Mouse (Mus musculus) inflammation-experienced regulatory T-cells, adult 6 months (primary cell): ENCODE results near the gene Bex4. TPM values are rescaled to one million over a fixed set of nuclear protein-coding genes. Genes with fewer than 3 reads are reported as not detected.
"Not testable (repeated sequence)": the region's sequence is repeated elsewhere in the genome, so short reads cannot be mapped to it uniquely, and the experiment has no call there.

ENCODE experiments used
- ATAC-seq: one replicate; pipeline ENCODE4 v1.8.0; 2017
- polyA plus RNA-seq, 3 experiments: library from polyadenylated mRNA; unstranded; fragments of 100-300 nt; shearing (Covaris generic); gene quantifications; one replicate each; pipeline ENCODE4 v1.2.1; 2017

Bex4 gene
- polyA plus RNA-seq = not detected

DNA sequence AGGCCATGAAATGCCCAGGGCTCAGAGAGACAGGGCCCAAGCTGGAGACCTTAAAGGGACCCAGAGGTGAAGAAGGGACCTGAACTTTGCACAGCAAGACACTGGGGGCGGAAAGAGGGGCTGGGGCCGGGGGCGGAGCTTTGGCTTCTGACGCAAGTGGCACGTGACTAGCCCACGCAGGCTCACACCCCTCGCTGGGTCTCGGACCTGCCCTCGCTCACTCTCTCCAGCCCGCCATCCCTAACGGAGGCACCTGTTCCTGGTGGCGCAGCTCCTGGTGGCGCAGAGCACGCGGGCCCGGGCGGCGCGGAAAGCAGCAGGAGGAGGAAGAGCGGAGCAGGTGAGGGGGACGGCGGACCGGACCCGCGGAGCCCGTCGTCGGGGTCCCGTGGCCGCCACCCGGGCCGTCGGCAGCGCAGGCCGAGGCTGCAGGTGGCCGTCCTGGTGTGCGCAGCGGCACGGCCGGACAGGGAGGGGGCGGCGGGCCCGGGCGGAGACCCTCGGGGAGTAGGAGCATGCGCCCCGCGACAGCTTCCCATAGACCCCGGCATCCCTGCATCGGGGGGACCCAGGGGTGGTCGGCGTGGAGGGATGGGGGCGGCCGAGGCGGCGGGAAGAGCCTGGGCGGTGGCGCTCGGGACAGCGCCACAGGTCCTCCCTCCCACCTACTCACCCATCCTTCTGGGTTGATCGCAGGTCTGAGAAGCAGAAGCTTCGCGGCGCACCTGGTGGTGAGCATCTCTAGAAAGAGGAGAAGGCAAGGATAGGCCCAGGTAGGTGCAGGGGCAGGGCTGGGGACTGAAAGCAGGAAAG lies at the start of gene Bex4:
Gene Bex4 (plus strand): TSS at position 170 of the 813 bp plus-strand sequence.
- not testable (repeated sequence) for ATAC-seq

DNA sequence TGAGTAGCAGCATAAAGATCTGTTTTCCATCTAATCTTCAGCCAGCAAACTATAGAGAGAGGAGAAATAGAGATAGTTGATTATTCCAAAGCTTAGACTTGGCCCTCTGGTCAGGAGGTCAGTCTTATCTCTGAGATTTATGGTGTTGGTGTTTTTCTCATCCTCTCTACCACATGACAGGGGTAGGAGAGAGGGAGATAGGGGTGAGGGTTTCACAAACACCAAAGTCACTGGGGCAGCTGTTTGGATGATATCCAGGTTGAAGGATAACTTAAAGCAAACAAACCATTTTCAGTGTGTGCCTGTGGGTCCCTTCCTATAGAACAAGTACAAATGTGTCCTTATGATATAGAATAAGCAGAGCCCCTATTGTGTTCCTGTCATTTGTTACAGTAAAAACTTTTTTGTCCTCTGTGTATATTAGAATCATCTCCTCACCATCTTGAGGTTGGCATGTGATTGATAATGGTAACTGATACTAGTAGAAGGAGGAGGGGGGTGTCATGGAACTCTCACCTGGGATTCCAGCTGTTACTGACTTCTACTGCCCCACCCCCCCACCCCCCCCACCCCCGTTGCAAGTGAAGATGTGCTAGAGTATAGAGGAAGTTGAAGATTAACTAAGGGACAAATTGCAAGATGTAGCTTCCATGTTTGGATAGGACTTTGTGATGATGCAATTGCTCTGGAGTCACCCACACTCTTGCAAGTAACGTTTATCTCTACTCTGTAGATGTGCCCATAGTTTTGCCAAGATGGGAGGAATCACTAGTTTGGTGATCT lies 46.1 kb upstream of the Bex4 start:
- no peak for ATAC-seq

DNA sequence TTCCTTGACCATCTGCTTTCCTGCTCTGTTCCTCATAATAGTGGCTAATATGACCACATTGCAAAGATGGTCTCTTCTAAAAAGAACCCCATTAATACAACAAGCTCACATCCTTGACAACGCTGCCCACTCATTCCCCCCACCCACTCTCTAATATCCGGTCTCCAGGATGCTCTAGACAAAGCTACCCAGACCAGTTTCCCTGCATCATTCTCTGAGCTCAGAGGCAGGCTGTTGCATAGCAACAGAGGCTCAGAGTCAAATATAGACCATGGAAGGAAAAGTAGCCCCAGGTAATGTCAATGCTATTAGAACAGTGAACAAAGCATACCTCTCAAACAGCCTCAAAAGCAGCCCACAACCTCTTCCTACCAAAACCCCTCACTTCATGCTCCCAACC lies 44.4 kb upstream of the Bex4 start:
- no peak for ATAC-seq

DNA sequence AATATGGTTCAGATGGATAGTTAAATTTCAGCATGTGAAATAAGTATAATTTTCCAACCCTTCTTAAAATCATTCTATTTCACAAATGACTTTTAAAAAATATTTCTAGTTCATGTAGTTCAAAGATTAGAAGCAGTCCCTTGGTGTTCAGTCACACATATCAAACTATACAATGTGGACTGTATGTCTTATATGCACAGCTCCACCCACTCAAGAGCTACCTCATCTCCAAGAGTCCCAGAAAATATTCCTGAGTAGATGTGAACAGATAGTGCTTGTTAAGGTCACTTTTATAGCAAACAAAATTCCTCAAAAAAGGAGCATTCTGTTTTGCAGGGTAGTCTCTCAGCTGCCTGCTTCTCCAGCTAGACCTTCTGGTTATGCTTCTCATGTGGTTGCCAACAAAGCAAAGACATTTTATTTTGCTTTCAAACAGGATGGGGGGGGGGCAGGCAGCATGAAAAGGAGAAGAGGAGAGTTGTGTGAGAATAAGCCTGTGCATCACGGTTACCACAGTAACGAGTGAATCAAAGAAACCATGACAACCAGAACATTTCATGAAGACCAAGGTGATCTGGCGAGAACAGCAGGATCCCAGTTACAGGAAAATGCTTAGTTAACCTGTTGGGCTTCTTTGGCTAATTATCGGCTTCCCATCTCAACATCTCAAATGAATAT lies 34.6 kb upstream of the Bex4 start:
- ATAC-seq = no peak

DNA sequence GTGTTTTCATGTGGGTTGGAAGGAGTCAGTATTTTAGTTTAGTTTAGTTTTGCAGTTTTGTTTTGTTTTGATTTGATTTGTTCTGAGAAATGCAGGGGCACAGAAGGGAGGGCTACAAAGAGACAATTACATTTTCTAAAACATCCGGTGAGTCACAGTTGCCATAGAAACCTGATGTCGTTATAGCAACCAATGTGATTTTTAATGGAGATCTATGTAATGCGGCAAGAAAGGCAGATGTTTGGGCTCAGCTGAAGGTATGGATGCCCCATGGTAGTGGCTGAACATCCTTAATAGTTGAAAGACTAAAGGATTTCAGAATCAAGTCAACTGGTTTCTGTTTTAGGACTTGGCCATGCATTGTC lies 34.1 kb upstream of the Bex4 start:
- no peak for ATAC-seq

DNA sequence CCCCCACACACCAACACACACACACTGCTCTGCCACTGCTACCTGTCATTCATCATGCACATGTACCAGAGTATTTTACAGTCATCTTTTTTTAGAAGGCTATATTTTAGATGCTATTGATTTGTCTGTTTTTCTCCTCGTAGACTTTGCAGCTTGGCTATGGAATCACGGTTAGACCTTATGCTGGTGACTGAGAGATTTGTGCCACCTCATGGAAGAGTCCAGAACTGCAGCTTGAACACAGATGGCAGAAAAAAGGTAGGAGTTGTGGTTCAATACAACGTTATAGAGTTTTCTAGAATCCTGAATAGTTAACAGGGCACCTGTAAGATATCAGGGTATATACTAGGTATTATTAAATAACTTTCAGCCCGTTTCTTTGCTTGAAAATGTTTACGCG lies 30.9 kb upstream of the Bex4 start:
- ATAC-seq = no peak

DNA sequence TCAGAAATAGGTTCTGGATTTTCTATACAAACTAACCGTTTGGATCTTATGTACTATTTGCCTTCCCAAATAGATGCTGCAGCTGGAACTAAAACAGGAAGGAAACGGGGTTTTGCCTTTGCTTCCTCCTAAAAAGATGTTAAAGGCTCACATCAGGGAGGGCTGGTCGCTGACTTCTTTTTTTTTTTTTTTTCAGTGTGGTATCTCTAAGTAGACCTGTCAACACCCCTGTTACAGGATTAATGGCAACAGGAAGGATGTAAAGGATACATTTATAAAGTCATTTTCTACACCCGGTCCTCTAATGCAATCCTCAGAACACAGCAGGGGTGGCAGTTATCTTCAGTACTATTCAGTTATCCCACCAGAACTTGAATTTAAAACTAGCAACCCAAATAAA lies 23.8 kb upstream of the Bex4 start:
- no peak for ATAC-seq

DNA sequence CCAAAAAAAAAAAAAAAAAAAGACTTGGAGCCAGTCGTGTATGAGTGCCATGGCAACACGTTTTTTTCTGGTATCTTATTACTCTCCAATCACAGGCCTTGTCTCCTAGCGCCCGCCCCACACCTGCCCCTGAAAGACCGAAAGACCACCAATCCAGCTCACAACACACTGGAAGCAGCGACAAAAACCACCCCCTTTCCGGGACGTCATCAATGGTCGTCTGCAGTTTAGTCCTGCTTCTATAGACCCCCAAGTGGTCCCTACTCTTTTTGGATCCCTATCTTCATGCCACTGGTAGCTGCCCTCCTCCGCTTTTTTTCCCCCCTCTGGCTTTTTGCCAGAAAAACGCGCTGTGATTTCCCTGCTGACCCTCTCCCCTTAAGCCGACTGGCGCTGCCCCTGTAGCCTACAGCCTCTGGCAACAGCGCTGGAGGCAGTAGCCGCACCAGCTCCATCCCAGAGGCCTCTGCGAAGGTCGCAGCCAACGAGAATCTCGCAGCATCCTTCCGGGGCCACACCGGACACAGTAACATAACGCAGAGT lies 23.3 kb upstream of the Bex4 start:
- ATAC-seq = no peak

DNA sequence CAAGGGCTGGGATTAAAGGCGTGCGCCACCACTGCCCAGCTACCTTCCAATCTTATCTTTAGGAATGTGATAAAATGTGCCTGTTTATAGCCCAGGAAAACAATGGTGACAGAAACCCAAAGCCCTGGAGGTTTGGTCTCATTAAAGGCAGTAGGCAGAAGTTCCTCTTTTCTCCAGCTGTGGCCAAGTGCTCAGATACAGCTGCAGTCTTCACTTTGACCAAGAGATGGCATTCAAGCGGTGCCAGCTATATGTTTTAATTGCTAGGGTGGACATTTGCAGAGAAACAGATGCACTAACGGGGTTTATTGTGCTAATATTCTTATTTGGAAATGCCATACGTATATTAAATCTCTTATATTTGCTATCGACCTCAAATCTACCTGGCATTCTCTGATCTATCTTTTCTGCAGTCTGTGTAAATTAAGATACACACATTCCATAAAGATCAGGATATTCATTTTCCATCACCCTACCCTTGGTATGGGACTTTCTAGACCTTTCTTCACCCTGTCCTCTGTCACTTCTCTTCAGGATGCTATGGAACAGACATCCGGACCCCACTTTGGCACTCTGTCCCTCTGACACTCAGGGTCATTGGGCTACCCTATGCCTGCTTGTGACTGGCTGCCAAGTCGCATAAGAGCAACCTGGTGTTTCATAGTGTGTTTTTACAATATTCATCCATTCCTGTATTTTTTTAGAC lies 11.6 kb upstream of the Bex4 start:
- ATAC-seq = no peak

DNA sequence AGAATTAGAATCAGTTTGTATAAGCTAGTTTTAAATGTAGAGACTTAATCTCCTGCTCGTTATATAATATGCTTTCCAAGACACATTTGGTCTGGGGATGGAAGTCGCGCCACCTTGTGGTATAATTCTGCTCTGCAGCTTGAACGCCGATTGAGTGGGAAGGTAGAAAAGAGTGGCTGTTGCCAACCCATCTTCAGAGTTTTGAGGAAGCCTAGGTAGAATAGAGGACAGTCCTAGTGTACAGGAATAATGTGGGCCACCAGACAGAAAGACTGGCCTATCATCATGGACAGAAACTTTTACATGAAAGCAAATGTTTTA lies 11.1 kb upstream of the Bex4 start:
- no peak for ATAC-seq

DNA sequence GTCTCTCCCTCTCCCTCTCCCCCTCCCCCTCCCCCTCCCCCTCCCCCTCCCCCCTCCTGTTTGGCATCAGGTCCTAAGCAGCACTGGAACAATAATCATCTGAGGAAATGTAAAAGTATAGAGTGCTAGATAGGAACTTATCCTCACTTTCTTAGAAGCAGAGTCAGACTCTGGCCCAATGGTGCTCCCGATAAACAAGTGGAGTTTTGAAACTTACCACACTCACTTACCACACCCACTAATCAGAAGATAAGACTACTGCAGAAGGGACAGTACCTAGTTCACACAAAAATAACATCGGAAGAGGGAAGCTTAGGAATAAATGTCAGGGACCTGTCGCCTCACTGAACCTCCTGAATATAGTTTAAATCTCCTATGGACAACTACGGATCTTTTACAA lies 3.2 kb upstream of the Bex4 start:
- no peak for ATAC-seq

DNA sequence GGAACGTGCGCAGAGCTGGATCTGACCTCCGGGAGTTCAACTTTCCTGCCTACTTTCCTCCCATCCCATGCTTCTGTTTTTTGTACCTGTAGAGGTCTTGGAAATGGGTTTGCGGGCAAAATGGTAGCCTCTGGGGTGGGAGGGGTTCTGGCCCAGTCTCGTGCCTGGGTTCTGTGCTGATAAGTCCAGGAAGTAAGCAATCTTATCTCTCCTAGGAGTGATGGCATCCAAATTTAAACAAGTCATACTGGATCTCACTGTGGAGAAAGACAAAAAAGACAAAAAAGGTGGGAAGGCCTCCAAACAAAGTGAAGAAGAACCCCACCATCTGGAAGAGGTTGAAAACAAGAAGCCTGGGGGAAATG lies 826 bp downstream of the Bex4 start:
- ATAC-seq = not testable (repeated sequence)

DNA sequence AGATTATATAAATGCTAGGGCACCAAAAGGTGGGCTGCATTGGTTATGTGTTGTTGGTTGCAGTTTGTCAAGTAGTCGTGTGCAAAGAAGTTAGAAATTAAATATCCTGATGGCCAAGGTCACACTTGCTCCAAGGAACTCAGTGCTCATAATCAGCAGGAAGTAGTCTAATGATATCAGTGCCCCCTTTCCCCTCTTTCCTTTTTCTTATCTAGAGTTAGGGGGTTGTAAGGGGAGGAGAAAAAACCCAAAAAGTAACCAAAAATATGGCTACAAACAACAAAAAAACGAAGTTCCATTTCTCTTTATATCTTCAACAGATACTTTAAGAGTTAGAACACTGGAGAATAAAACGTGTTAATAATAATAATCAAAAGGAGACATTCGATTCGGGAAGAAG lies 2.6 kb downstream of the Bex4 start:
- no peak for ATAC-seq

DNA sequence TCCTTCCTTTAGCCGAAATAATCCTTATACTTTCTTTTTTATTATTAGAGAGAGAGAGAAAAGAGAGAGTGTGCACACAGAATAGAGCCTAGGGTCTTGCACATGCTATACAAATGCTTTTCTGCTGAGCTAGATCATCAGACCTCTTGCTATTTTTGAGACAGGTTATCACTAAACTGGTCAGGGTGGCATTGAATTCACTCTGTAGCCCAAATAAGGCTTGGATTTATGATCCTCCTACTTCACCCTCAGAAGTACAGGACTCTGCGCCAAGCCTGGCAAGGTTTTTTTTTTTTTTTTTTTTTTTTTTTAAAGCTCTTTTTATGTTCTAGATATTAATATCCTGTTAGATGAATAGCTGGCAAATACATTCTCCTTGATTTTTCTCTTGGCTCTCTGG lies 4.9 kb downstream of the Bex4 start:
- ATAC-seq = no peak

DNA sequence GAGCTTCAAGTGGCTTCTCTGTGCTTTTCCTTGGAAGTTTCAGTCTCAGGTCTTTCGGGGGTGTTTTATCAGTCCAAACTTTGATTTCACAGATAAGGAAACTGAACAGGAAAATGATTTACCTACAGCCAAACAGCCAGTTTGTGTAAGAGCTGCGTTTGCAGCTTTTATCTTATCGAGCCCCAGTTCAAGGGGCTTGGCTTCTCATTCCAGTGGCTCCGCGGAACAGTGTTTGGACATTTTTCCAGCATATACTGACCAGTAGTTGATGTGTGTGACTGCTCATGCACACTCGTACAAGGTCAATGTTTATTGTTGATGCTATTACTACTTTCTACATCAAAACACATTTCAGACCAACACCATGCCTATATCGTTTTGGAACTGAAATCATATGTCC lies 5.4 kb downstream of the Bex4 start:
- no peak for ATAC-seq

DNA sequence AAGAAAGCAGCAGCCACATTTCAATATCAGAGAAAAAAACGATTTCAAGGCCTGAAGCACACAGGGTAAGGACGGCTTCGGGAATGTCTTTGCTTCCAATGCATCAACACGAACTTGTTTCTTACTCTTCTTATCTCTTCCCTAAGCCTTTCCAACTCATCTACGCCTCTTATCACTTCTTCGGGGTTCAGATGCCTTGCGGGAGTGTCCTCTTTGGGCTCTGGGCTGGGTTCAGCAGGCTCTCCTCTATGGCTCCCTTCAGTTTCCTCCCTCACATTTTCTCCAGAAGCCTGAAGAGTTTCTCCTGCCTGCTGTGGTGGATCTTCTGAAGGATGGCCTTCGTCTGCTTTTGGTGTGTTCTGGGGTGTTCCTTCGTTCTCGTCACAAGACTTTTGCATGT lies 31.8 kb downstream of the Bex4 start:
- ATAC-seq = no peak

DNA sequence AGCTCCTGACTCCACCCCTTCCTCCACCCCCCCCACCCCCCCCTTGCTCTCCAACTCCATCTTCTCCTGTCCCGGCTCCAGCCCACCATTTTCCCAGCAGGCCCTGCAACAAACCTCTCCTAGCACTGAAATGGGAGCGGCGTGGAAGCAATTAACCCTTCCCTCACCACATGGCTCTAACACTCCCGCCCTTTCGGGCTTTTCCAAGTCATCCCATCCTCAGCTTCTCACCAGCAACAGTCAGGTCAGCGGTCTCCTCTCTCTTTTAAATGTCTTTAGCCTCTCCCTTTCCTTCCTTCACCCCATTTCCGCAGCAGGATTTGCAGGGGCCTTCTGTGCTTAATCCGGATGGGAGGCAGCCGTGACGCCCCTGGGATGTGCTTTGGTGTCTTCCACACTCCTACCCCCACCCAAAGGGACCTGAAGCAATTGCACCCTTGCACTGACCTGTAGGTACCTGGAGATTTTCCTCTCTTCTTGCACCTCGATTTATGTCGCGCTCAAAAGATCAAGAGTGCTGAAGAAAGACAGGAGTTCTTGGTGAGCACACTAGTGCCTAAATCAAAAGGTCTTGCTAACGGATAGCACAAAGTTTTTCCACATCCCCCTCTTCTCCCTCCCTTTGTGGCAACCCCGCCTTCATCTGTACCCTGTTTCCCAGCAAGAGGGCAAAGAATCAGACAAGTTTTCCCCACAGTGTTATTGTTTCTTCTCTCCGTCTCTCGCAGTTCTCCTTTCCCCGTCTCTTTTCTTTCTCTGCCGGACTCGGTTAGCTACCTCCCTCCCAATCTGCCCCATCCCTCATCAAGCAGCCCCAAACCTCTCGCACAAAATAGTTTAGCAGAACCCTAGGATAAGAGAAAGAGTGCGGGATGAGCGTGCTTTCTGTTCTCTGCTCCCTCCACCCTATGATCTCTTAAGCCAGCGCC lies 32.7 kb downstream of the Bex4 start:
- ATAC-seq = no peak

DNA sequence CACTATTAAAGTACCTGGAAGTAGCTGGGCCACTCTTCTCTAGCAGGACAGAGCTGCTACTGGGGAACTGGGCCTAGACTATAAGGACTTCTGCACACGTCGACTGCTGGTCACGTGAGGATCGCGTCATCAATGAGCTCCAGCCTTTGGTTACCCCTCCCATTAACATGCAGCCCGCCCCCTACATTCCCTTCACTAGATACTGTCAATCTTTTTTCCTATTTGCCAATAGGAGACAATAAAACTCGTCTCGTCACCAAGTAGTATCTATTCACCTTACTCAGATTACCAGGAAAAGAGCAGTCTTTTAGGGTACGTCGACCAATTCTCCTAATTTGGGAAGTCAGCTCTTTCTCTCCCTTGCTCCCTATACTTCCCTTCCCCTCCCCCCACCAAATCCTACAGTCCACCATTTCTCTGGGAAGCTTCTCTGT lies 33.3 kb downstream of the Bex4 start, which contains the start of gene Tceal8:
Gene Tceal8 (minus strand): TSS at position 225 of the 434 bp plus-strand sequence.
- no peak for ATAC-seq

DNA sequence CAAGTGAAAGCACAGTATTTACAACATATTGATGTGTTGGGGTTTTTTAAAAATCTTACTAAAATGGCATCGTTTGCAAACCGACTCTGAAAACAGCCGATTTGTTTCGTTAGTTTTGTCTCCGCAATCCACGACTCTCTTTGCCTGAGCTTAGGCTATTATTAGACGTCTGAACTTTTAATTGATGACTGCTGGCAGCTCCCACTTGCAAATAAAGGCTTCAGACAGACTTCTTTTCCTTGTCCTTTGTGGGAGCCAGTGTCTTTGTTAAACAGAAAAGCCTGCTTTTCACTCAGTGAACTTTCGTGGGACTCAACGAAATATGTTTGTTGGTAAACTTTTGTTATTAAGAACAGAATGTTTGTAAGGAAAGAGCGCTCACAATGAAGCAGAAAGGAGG lies 34.0 kb downstream of the Bex4 start:
- ATAC-seq = no peak

DNA sequence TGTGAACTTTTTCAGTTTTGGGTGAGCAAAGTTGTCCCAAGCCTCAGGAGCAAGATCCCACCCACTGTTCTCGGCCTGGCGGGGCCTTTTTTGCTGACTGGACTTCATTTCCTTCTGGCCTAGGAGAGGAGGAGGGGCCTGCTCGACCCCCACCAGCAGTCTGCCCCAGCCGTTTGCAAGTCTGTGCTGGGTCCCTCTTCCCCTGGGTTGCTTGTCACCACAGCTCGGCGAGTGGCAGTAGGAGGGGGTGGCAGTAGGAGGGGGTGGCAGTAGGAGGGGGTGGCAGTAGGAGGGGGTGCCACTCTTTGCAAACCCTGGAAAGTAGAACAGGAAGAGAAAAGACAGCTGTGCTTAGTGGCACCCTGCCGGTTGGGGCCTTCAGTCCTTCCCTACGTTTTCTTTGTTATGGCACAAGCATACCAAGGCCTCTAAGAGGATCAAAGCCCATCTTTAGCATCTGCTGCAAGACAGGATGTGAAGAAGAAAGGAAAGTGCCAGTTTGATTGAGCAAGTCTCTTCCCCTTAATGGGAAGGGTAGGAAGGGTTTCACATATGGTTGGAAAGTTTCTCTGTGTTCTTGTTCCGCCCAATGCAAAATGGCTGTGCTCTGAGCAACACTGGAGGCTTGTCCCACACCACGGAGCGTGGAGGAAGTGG lies 42.2 kb downstream of the Bex4 start:
- ATAC-seq = no peak

DNA sequence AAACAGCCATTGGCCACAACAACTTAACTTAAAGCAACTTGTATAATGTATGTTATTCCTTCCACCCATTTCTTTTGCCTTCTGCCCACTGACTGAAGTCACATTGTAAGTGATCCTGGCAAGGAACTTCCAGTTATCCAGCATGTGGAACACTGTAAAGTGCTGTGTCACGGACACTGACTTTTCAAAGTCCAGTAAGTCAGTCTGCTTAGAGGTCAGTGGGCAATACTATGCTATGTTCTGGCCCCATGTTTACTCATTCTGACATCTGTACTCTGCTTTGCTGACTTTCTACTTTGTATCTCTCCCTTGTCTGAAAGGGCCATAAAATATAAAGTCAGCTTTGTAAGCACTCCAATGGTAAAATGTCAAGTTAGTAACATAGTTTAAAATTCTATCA lies 44.3 kb downstream of the Bex4 start:
- ATAC-seq = no peak
